Comparison of ENCODE assay signal across 9 mouse cellular contexts in the genomic region with DNA sequence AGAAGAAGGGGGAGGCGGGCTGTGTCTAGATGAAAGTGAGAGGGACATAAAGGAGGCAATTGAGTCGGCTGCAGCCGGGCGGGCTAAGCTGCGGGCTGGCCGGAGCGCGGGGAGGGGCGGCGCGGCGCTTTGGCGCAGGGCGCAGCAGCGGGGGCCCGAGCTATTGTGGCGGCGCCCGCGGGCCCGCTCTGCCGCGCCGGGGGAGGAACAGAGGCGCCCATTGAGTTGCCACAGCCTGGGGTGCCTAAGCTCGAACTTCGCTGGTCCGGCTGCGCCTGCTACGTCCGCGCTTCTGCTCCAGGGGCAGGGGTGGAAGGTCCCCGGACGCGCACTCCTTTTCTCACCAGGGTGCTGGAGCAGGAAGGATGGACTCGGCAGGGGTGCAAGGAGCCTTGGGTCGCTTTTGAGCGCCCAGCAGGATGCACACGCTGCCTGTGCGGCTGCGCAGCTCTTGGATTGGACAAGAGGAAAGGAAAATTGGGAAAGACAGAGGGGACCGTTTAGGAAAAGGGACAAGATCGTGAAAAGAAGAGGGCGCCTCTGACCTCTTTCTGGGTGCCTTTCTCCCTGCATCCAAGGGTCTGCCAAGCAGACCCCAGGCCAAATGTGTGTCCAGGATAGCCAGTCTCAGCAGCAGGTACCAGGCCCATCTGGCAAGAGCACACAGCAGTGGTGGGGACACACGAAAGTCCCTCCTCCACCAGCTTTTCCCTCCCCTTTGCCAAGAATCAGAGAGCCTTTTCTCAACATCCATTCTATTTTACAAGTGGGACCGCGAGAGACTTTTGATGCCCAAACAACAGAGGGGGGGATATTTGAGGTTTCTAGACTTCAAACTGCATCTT. TPM values are rescaled to one million over a fixed set of nuclear protein-coding genes. Genes with fewer than 3 reads are reported as not detected.
A peak's percentile ranks its signal among the peaks of the same experiment; 100 is the strongest.
DNase-seq lines count a peak whose midpoint lies in the region; ATAC-seq and TF ChIP-seq lines count a peak whose summit lies in the region.
"Had no signal": no experiment of that assay in that cellular context is flagged by ENCODE, and none has a peak within 500 bp of the region (broad histone marks: within the 10 kb centered on the region; RNA-seq: fewer than 3 reads in every experiment).

No protein-coding gene starts in this region.

- peak overlapping the region; percentile 88 for H3K27ac ChIP-seq in forebrain, embryonic 10.5 days
- H3K27ac ChIP-seq in limb, embryonic 14.5 days (replicated peaks; ENCODE audit: low read depth, low read length): no peak overlapping the region

- peak overlapping the region; percentile 57 for H3K4me2 ChIP-seq in limb, embryonic 14.5 days (replicated peaks; ENCODE audit: low read depth, low read length, severe bottlenecking)

- H3K36me3 ChIP-seq in forebrain, embryonic 10.5 days (replicated peaks): no peaks in the 10 kb centered on the region
- H3K36me3 ChIP-seq in limb, embryonic 14.5 days (ENCODE audit: control insufficient read depth, insufficient read depth, low read length): no peaks in the 10 kb centered on the region

- no peaks in the 10 kb centered on the region for H3K9me3 ChIP-seq in forebrain, embryonic 10.5 days
- H3K9me3 ChIP-seq in limb, embryonic 14.5 days (ENCODE audit: control insufficient read depth, low read length): no peaks in the 10 kb centered on the region

- peak; percentile 60 to 70 for DNase-seq in cerebellum, postnatal 10 days
- no peak for DNase-seq in cerebellum, adult 8-10 months
- DNase-seq in 3134 (ENCODE audit: extremely low read depth, insufficient read length, low spot score): peak; percentile 73
- DNase-seq in forebrain, embryonic 10.5 days (ENCODE audit: extremely low spot score, low spot score): peak; percentile 76
- DNase-seq in limb, embryonic 14.5 days (ENCODE audit: low spot score): no peak
- no peak for DNase-seq in testis, postnatal 14 days (ENCODE audit: low spot score)
- DNase-seq in thymus, postnatal 36 days: no peak
- no peak for DNase-seq in layer of hippocampus, postnatal 14 days (ENCODE audit: low spot score in 2 of 2)

- no peak overlapping the region for H3K9ac ChIP-seq in limb, embryonic 14.5 days (ENCODE audit: low read depth, low read length, severe bottlenecking)

- H3K4me1 ChIP-seq in forebrain, embryonic 10.5 days: peaks cover 71% of the 10 kb centered on the region
- 0 out of 2 replicates have a peak, but pooled peaks cover 6% of the 10 kb centered on the region for H3K4me1 ChIP-seq in limb, embryonic 14.5 days (ENCODE audit: control insufficient read depth, insufficient read depth, low read length)

- H3K27me3 ChIP-seq in forebrain, embryonic 10.5 days (ENCODE audit: poor library complexity, severe bottlenecking): peaks cover 100% of the 10 kb centered on the region
- peaks cover 93% of the 10 kb centered on the region for H3K27me3 ChIP-seq in limb, embryonic 14.5 days (ENCODE audit: control insufficient read depth, insufficient read depth, low read length)

- no peak for TF ChIP-seq POLR2A in limb, embryonic 14.5 days (IDR thresholded peaks at IDR 0.05; ENCODE audit: borderline replicate concordance, extremely low read depth, insufficient read depth, insufficient read length)

- under 1% methylated on average over 47 of the region's 47 CpGs for WGBS in forebrain, embryonic 10.5 days
- WGBS in limb, embryonic 14.5 days: under 1% methylated on average over 35 of the region's 47 CpGs

- peak overlapping the region; percentile 56 for H3K4me3 ChIP-seq in forebrain, embryonic 10.5 days
- peak overlapping the region; percentile 31 for H3K4me3 ChIP-seq in limb, embryonic 14.5 days (replicated peaks; ENCODE audit: low read length)

- ATAC-seq in limb, embryonic 14.5 days (ENCODE audit: low FRiP score, low read depth): peak; percentile 54; the same call in 1 of the 2 replicates

RNA-seq across cellular contexts. Expression of a gene that starts 7.2 kb away (rescaled TPM):
- 12.2 and 13.0 TPM in 2 replicates for polyA plus RNA-seq in forebrain, embryonic 10.5 days (2016; fragmentation: Nextera tagmentation; extraction: Ambion mirVana)
- polyA plus RNA-seq in limb, embryonic 14.5 days (2012; rRNA removed): 0.54 and 0.69 TPM in 2 replicates
- 0.97 and 0.99 TPM in 2 replicates for polyA plus RNA-seq in limb, embryonic 14.5 days (2014; fragmentation: Nextera tagmentation; extraction: Ambion mirVana)
- not detected for total RNA-seq in layer of hippocampus, postnatal 14 days (2021)
- total RNA-seq: hematopoietic stem cell, adult 5-6 weeks had no signal

Comparison
In these comparisons a context has a peak if more than half of its experiments do, and no peak if none do; other contexts are left out.
1. DNase-seq: peak in cerebellum, postnatal 10 days (2 of 2), 3134 (single experiment) and forebrain, embryonic 10.5 days (single experiment); none in cerebellum, adult 8-10 months (single experiment), limb, embryonic 14.5 days (single experiment), testis, postnatal 14 days (single experiment), thymus, postnatal 36 days (0 of 2) and layer of hippocampus, postnatal 14 days (0 of 2).